Mouse (Mus musculus) hindbrain, embryonic 14.5 days (tissue): ENCODE data around the gene Irx6. TPM values are rescaled to one million over a fixed set of nuclear protein-coding genes. Genes with fewer than 3 reads are reported as not detected.

Experiments
- ATAC-seq: fragments of 200-750 bp; cut with Nextera tagmentation; 2 replicates; pipeline ENCODE4 v1.8.0; 2017; ENCODE audit warnings: moderate number of reproducible peaks, mild to moderate bottlenecking, moderate TSS enrichment, moderate library complexity; ENCODE audit not compliant: low FRiP score
- DNase-seq: peaks from one replicate; pipeline ENCODE4 v3.0.0-alpha.2; 2015; ENCODE audit warnings: low spot score
- H3K27ac ChIP-seq: fragments of 300-500 bp; sonication (generic); 2 replicates; pipeline ENCODE4 v1.5.1; 2014; ENCODE audit warnings: mild to moderate bottlenecking, moderate library complexity
- H3K27me3 ChIP-seq: fragments of 300-500 bp; sonication (generic); 2 replicates; pipeline ENCODE4 v1.6.1; 2014; ENCODE audit warnings: mild to moderate bottlenecking, low read length, mixed read lengths; ENCODE audit not compliant: control insufficient read depth, insufficient read depth
- H3K36me3 ChIP-seq: fragments of 300-500 bp; sonication (generic); replicated peaks from 2 replicates; pipeline ENCODE4 v1.6.1; 2014; ENCODE audit not compliant: control insufficient read depth, insufficient read depth
- H3K4me1 ChIP-seq: fragments of 300-500 bp; sonication (generic); replicated peaks from 2 replicates; pipeline ENCODE4 v1.6.1; 2014; ENCODE audit warnings: antibody characterized with exemption, low read length, mixed read lengths; ENCODE audit not compliant: control insufficient read depth, insufficient read depth
- H3K4me2 ChIP-seq: fragments of 300-500 bp; sonication (generic); replicated peaks from 2 replicates; pipeline ENCODE4 v1.6.1; 2014; ENCODE audit warnings: mild to moderate bottlenecking, moderate library complexity
- H3K4me3 ChIP-seq: fragments of 300-500 bp; sonication (generic); replicated peaks from 2 replicates; pipeline ENCODE4 v1.5.1; 2014; ENCODE audit warnings: mild to moderate bottlenecking, low read length
- H3K9ac ChIP-seq: fragments of 300-500 bp; sonication (generic); 2 replicates; pipeline ENCODE4 v1.6.1; 2014
- H3K9me3 ChIP-seq: fragments of 300-500 bp; sonication (generic); 2 replicates; pipeline ENCODE4 v1.6.1; 2016; ENCODE audit warnings: low read length; ENCODE audit not compliant: control insufficient read depth
- WGBS: fragments of 180-500 bp; shearing (Covaris S2); extraction: QIAGEN DNeasy Blood & Tissue Kit; methylation state at CpG from one replicate; pipeline ENCODE4 v1.1.7; 2014; 5-methylcytosine and 5-hydroxymethylcytosine counted together
- polyA plus RNA-seq: library from polyadenylated mRNA; unstranded; fragments of >200 nt; fragmentation: Nextera tagmentation; extraction: Ambion mirVana; gene quantifications from 2 replicates; pipeline ENCODE4 v1.2.1, GENCODE M21; 2014

Gene Irx6
- 0.86 and 2.3 TPM in 2 replicates for polyA plus RNA-seq

DNA sequence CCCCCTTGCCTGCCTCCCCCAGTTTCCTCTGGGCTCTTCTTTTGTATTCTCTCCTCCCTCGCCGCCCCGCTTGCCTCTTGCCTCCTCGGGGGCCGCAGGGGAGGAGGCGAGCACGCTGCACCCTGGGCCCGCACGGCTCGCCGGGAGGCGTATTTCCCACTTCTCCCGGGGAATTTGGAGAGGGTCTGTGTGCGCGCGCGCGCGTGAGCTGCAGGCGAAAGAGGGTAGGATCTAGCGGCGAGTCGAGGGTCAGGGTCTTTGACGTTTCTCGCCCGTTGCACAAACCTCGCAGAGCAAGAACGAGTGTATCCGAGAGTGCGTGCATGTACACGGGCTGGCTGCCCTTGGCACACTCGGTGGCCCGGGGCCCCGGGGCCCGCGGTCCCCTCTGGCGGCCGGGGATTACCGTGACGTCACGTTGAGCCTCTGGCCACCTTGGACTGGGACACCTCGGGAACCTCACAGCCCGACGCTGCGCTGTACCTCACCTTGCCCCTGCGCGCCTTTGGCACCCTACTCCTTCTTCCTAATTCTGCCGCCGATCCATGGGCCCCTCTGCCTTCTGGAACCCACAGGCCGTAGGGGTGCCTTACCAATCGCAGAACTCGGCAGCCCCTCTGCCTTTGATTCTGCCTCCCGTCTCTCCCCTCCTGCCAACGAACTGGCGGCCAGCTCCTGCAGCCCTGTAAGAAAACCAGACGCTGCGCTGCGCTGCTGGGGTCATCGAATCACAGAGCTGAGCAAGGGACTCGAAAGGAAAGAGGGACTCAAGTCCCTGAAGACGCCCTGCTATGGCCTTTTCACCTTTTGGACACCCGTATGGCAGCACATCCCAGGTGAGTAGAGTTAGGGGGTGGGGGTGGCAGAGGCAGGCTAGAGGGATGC, at the start of gene Irx6:
Irx6 (plus strand) TSS at position 45 of the 885 bp plus-strand sequence.
- Histone ChIP-seq H3K36me3 (no peaks in the 10 kb centered on the region), H3K4me2 (peak within 1 kb of the TSS; percentile 86), H3K27me3 (peaks cover 98% of the 10 kb centered on the region), H3K27ac (no peak within 1 kb of the TSS), H3K9ac (peak within 1 kb of the TSS; percentile 52), H3K4me3 (peak within 1 kb of the TSS; percentile 41), H3K4me1 (peaks cover 34% of the 10 kb centered on the region), H3K9me3 (no peaks in the 10 kb centered on the region)
- WGBS = under 1% methylated on average over 60 of the region's 62 CpGs
- DNase-seq (no peak), ATAC-seq (0 out of 2 replicates have a peak, but pooled peaks have one; percentile 35)

DNA sequence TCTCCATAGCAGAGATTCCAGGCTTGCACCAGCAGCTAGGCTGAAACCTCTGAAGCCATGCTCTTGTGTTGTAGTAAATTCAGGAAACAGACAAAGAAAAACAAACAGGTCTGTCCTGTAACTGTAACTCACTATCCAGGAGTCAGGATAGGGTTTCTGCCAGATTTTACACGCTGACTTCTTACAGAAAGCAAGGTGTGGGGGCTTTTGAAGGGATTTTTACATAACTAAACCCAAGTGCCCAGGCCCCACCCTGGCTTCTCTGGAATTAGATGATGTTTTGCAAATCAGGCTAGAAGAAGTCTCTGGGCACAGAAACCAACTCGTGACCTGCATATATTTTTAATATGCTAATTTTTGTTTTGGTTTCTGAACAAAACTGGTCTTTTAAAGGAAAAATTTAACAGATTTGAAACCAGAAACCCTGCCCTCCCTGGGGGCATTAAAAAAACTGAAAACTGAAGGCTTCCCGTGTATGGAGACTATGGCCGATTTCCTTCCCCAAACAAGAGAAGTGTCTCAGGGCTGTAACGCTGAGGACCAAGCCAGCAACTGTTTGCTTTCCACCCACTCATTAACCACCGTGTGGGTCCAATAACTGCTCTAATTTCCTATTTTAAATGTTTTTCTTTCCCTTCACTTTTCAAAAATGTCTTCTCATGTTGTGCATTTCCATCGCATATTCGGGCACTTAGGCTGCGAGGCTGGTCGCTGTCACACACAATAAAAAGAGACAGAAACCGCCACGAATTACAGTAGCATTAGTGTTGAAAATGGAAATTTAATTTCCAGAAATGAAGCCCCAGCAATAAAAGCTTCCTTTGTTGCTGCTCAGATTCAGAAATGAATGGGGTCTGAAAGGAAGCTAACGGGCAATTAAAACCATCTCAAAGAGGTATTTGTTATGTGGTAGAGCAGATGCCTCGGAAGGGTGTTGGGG, 45.1 kb upstream of the Irx6 start:
- no peak overlapping the region for H3K4me2 ChIP-seq
- DNase-seq (no peak), ATAC-seq (no peak)
- no peak overlapping the region for H3K27ac ChIP-seq
- H3K36me3 ChIP-seq = no peaks in the 10 kb centered on the region
- no peaks in the 10 kb centered on the region for H3K9me3 ChIP-seq
- H3K4me1 ChIP-seq = no peaks in the 10 kb centered on the region
- H3K4me3 ChIP-seq = no peak overlapping the region
- no peaks in the 10 kb centered on the region for H3K27me3 ChIP-seq
- 53% methylated on average over 14 of the region's 14 CpGs for WGBS
- no peak overlapping the region for H3K9ac ChIP-seq

DNA sequence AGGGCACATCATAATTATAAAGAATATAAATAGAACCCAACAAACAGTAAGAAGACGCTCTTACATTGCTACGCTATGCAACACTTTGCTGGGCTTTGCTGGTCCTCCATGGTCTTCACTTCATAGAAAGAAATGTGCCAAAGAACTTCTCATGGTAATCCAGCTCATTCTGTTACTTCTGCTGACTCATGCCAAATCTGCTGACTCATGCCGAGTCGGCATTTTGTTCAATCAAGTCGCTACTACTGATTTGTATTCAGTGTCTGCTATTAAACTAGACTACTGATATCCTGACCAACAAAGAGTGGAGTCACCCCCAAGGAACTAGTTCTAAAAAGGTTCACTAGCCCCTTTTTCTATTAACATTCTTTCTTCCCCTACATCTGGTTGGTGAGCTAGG, 40.9 kb upstream of the Irx6 start:
- ATAC-seq = no peak
- H3K27me3 ChIP-seq = no peaks in the 10 kb centered on the region
- H3K4me1 ChIP-seq = no peaks in the 10 kb centered on the region
- H3K9ac ChIP-seq = no peak overlapping the region
- no peak overlapping the region for H3K4me3 ChIP-seq
- H3K27ac ChIP-seq = no peak overlapping the region
- H3K36me3 ChIP-seq = no peaks in the 10 kb centered on the region
- no peaks in the 10 kb centered on the region for H3K9me3 ChIP-seq
- 94% methylated on average over 5 of the region's 5 CpGs for WGBS
- DNase-seq = no peak
- H3K4me2 ChIP-seq = no peak overlapping the region

DNA sequence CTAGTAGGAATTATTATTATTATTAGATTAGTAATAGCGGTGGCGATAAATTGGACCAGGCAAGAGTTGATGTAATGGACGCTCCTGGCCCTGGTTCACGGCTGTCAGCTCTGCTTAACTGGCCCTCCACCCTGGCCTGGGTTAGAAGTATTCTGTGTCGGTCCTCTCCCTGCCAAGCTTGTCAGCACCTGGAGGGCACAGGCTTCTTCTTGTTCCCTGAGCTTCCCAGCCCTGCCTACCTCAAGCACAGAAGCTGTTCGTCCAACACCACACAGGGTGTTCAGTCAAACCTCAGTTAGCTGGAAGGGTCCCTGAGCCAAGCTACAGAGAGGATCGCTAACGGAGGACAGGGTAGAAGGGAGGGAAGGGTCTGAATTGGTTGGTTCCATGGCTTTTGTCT, 33.3 kb upstream of the Irx6 start:
- H3K27me3 ChIP-seq = no peaks in the 10 kb centered on the region
- no peak for DNase-seq
- no peaks in the 10 kb centered on the region for H3K4me1 ChIP-seq

DNA sequence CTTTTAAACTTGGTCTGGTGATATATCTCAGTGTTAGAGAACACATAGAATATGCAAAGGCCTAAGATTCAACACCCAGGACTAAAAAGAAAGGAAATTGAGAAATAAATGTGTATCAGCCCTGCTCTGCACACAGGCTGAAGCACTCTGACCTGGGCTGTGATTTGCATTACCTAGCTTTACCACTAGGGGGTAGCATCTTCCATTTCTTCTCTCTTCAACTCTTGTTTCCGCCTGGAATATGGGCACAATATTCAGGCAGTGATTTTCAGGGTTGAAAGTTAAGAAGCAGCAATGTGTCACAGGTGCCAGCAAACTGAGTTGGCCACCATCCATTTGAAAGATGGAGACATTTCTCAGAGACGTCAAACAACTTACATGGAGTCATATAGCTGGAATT, 27.5 kb upstream of the Irx6 start:
- no peak for ATAC-seq

More for the DNA sequence above, 33.3 kb upstream of the Irx6 start:
- no peak overlapping the region for H3K9ac ChIP-seq
- H3K4me2 ChIP-seq = no peak overlapping the region
- 89% methylated on average over 8 of the region's 8 CpGs for WGBS
- no peak overlapping the region for H3K4me3 ChIP-seq
- no peaks in the 10 kb centered on the region for H3K36me3 ChIP-seq
- no peaks in the 10 kb centered on the region for H3K9me3 ChIP-seq
- ATAC-seq = no peak
- H3K27ac ChIP-seq = no peak overlapping the region

DNA sequence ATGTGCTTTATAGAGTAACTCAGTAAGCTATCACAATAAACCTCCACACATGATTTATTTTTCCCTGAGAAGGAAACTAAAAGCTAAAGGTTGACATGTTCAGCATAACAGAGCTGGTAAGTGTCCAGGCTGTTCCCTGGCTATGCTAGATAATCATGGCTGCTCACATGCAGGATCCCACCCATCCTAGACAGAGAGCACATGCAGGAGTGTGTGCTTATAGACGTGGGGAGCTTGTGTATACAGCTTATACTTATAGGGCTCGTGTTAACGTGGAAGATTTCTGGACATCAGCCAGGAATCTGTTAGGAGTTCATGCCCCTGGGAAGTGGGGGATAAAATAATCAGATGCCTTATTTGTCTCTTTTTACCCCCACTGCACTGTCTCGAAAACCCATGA, 9.9 kb upstream of the Irx6 start:
- H3K4me2 ChIP-seq = no peak overlapping the region
- no peak for ATAC-seq
- no peaks in the 10 kb centered on the region for H3K36me3 ChIP-seq
- peaks cover 10% of the 10 kb centered on the region; the same call in 1 of the 2 replicates for H3K27me3 ChIP-seq
- no peak overlapping the region for H3K27ac ChIP-seq
- H3K9me3 ChIP-seq = no peaks in the 10 kb centered on the region
- DNase-seq = no peak
- H3K9ac ChIP-seq = no peak overlapping the region
- H3K4me1 ChIP-seq = no peaks in the 10 kb centered on the region
- 36% methylated on average over 4 of the region's 4 CpGs for WGBS
- no peak overlapping the region for H3K4me3 ChIP-seq

More for the DNA sequence above, 27.5 kb upstream of the Irx6 start:
- Histone ChIP-seq H3K27ac (no peak overlapping the region), H3K27me3 (no peaks in the 10 kb centered on the region), H3K4me3 (no peak overlapping the region), H3K9me3 (no peaks in the 10 kb centered on the region), H3K4me1 (no peaks in the 10 kb centered on the region), H3K4me2 (no peak overlapping the region), H3K36me3 (no peaks in the 10 kb centered on the region), H3K9ac (no peak overlapping the region)
- no peak for DNase-seq
- WGBS = 72% methylated on average over 2 of the region's 2 CpGs

DNA sequence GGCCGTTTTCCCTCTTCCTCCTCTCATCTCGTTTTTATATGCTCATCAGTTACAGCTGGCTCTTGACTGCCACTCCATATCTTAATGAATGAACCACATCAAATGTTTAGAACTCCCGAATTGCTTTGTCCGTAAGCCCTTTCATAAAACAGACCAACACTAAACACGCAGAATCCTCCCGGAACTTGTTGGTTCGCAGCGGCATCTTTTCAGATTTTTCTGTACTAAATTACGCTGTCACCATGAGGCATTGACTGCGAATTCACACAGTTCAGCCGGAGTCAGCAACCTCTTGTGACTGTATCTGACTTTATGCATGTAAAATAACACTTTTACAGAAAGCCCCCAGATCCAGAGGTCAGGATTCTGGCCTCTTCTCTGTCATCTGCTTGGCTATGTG, 3.9 kb upstream of the Irx6 start:
- Histone ChIP-seq H3K9ac (no peak overlapping the region), H3K9me3 (no peaks in the 10 kb centered on the region), H3K4me3 (no peak overlapping the region), H3K4me1 (peaks cover 29% of the 10 kb centered on the region), H3K36me3 (no peaks in the 10 kb centered on the region), H3K27me3 (peaks cover 58% of the 10 kb centered on the region), H3K4me2 (peak overlapping the region; percentile 36), H3K27ac (no peak overlapping the region)
- DNase-seq = no peak
- ATAC-seq = no peak
- WGBS = 24% methylated on average over 11 of the region's 11 CpGs

DNA sequence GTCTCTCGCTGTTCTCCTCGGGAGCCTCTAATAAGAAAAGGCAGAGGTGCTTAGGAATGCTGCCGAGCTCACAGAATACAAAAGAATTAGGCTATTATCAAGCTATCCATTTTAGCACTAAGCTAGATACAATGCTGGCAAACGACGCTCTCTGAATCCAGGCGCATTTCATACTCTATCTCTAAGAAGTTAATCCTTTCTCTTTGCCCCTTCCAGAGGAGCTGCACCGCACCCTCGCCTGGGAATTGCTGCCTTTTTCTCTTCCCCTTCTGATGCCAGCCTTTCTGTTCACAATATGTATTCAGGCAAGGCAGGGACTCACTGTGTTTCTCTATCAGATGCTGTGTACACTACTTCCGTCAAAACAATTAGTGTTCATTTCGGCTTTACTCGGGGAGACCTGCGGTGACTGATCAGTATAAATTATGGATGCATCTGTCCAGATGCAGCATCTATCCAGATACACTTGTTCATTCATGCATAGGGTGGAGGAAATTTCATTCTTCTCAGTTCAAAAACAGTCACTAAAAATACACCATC, 3.4 kb upstream of the Irx6 start:
- H3K4me1 ChIP-seq = peaks cover 29% of the 10 kb centered on the region
- H3K9me3 ChIP-seq = no peaks in the 10 kb centered on the region
- no peak overlapping the region for H3K4me3 ChIP-seq
- no peaks in the 10 kb centered on the region for H3K36me3 ChIP-seq
- 20% methylated on average over 12 of the region's 12 CpGs for WGBS
- peaks cover 63% of the 10 kb centered on the region for H3K27me3 ChIP-seq
- no peak overlapping the region for H3K27ac ChIP-seq
- peak overlapping the region; percentile 36 for H3K4me2 ChIP-seq
- DNase-seq (no peak), ATAC-seq (no peak)
- no peak overlapping the region for H3K9ac ChIP-seq

DNA sequence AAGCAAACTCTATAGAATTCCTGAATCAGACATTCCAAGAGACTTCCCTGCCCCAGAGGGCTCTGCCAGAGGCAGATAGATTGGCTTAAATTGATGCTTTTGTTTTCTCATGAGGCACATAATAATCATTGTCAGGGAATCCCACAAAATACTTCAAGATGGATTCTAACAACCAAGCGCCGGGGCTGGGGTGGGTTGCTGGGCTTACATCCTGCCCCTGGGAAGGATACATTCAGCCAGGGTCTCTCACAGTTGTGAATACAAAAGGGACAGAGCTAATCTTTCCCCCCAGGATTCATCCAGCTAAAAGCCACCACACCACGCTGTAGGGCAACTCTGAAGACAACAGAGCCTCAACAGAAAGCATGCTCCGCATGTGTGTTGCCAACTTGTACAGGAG, 2.2 kb upstream of the Irx6 start:
- H3K9ac ChIP-seq = no peak overlapping the region
- H3K4me1 ChIP-seq = peaks cover 29% of the 10 kb centered on the region
- peaks cover 75% of the 10 kb centered on the region for H3K27me3 ChIP-seq
- H3K27ac ChIP-seq = no peak overlapping the region
- ATAC-seq = no peak
- 71% methylated on average over 4 of the region's 4 CpGs for WGBS
- no peaks in the 10 kb centered on the region for H3K36me3 ChIP-seq
- H3K4me3 ChIP-seq = no peak overlapping the region
- H3K4me2 ChIP-seq = no peak overlapping the region
- no peaks in the 10 kb centered on the region for H3K9me3 ChIP-seq
- no peak for DNase-seq
